Mouse (Mus musculus): Measurements from ENCODE around the gene Rab26.

The Rab26 gene

DNA sequence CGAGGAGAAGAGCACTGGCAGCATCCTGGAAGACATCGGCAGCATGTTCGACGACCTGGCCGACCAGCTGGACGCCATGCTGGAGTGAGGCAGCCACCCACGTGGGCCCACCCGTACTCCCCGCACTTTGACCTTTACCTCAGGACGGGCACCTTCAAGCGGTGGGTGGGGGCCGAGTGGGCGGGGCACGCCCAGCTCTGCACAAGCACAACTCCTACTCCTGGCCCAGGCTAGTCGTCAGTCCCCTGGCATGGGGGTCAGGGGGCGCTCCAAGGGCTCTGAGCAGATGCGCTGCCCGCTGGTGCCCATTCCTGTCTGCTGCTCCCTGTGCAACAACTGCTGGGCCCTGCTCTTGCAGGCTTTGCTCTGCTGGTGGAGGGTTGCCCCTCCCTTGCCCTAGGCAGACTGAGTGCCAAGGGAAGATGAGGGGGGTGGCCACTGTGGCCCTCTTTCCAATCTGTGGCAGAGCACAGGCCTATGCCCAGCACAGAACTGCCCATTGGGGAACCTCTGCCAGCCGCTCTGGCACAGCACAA lies 26.8 kb downstream of the Rab26 start:
- DNase-seq, result no peak

DNA sequence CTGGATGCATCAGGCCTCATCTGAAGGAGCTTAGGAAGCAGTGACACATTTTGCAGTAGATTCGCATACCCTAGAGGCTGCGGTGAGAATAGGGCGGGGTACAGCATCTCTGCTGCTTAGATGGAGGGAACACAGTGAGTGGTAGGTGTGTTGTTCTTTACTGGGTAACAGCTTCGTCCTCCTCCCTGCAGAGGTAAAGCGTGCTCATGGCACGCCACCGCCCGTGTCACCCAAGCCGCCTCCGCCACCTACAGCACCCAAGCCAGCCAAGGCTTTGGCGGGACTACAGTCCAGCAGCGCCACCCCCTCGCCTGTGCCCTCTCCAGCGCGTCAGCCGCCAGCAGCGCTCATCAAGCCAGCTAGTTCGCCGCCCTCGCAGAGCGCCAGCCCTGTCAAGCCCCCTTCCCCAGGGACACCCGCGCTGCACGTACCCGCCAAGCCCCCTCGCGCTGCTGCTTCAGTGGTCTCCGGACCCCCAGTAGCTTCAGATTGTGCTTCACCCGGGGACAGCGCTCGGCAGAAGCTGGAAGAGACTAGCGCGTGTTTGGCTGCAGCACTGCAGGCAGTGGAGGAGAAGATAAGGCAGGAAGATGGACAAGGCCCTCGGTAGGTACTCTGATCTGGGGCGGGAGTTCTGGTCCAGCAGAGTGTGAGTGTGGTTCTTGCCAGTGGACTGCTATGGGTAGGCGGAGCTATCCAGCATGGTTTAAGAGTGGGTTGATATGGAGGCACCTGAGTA lies 27.5 kb downstream of the Rab26 start:
- no peak for DNase-seq

DNA sequence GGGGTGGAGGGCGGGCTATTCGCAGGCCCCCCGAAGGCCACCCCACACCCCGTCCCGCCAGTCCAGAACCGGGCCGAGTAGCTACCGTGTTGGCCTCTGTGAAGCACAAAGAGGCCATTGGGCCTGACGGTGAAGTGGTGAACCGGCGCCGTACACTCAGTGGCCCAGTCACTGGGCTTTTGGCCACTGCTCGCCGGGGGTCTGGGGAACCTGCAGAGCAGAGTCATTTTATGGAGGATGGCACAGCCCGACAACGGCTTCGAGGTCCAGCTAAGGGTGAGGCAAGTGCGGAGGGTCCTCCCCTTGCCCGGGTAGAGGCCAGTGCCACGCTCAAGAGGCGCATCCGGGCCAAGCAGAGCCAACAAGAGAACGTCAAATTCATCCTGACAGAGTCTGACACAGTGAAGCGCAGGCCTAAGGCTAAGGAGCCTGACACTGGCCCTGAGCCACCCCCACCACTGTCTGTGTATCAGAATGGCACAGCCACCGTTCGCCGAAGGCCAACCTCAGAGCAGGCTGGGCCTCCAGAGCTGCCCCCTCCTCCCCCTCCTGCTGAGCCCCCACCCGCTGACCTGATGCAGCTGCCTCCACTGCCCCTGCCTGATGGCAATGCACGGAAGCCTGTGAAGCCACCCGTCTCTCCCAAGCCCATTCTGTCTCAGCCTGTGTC lies 28.6 kb downstream of the Rab26 start:
- no peak for DNase-seq

DNA sequence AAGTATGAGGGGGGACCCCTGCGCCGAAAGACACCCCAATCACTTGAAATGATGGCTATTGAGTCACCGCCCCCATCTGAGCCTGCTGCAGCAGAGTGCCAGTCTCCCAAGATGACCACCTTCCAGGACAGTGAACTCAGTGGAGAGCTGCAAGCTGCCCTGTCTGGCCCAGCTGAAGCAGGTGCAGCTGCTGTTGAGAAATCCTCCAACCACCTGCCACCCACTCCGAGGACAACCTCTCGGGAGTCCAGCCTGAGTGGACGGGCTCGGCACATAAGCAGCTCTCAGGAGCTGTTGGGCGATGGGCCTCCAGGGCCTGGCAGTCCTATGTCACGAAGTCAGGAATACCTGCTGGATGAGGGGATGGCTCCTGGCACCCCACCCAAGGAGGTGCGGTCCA lies 29.9 kb downstream of the Rab26 start:
- DNase-seq, result no peak

DNA sequence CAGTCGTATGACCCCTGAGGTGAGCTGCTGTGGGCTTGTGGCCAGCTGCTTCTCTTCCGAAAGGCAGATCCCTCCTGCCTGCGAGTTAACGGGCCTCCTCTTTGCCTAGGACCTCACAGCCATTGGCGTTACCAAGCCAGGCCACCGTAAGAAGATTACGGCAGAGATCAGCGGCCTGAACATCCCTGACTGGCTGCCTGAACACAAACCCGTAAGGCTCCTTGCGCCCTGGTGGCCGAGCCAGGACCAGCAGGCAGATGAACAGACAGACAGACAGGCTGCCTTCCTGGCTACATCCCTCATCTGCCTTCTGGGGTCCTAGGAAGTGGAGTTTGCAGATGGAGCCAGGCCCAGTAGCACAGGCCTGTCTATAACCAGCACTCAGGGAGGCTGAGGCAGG lies 31.8 kb downstream of the Rab26 start:
- no peak for DNase-seq

DNA sequence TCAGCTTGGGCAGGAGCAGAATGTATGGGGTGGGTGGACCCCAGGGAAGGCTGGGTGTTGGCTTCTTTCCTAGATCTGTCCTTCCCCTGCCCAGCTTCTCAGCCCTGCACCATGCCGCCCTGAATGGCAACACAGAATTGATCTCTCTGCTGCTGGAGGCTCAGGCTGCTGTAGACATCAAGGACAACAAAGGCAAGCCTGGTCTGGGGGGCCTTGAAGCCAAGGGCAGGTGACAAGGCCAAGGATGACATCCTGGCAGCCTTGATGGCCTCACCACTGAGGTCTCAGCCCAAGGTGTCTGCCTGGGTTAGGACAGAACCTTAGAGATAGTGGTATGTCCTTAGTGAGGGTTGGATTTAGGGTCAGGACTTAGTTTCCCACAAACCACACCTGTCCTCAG lies 38.0 kb downstream of the Rab26 start:
- no peak for DNase-seq

DNA sequence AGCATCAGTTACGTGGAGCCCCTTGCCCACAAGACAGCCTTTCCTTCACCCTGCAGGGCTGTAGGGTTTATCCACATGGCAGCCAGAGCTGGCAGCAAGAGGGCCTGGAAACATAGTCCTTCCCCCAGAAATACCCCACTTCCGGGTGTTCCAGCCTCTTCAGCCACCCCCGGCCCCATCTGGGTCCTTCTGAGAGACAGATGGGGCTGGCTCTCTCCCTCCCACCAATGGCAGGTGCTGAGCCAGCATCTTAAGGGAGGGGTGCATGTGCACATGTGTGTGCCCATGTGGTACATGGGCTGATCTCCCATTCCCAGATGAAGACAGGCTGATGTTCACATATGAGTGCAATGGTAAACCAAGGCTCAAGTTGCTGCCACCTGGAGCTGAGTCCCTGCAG lies 38.6 kb downstream of the Rab26 start:
- no peak for DNase-seq

DNA sequence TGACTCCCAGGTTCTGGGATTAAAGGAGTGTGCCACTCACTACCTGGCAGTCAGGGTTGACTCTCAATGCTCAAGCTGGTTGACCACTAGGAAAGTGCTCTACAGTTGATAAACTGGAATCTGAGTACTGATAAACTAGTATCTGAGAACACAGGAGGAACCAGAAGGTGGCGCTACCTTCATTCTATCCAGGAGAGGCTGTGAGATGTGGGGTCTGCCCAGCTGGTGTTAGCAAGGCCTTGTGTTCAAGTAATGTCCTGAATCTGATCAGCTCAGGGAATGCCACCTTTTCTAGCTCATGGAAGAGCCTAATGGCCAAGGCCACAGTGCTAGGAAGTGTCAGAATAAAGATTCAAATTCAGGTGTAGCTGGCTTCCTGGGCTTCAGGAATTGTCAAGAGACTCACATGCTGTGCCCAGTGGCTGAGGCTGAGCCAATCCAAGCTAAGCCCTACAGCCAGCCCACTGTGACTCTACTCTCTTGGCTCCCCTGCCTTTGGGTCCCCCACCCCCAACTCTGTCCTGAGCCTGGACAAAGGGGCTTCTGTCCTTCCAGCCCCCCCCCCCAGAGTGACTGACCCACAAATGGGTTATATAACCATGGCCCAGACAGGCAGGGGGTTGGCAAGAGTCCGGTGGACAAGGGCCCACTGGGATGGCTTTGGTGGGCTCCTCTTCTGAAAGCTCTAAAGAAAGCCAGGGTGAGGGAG lies 39.2 kb downstream of the Rab26 start:
- no peak for DNase-seq

DNA sequence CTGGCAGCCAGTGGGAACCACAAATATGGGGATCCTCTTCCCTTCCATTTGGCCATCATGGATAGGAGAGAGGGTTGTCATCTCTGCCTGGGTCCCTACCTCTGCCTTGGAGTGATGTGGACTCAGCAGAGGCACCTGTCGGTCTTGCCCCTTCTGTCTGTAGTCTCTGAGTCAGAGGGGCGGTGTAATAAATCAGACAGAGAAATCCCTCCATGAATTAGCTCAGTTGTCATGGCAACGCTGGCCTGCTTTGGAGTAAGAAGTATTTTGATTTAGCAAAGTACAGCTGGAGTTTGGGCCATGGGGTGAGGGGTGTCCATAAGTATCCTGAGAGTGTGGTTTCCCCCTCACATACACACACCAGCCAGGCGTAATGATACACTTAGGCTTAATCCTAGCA lies 43.6 kb downstream of the Rab26 start:
- no peak for DNase-seq

DNA sequence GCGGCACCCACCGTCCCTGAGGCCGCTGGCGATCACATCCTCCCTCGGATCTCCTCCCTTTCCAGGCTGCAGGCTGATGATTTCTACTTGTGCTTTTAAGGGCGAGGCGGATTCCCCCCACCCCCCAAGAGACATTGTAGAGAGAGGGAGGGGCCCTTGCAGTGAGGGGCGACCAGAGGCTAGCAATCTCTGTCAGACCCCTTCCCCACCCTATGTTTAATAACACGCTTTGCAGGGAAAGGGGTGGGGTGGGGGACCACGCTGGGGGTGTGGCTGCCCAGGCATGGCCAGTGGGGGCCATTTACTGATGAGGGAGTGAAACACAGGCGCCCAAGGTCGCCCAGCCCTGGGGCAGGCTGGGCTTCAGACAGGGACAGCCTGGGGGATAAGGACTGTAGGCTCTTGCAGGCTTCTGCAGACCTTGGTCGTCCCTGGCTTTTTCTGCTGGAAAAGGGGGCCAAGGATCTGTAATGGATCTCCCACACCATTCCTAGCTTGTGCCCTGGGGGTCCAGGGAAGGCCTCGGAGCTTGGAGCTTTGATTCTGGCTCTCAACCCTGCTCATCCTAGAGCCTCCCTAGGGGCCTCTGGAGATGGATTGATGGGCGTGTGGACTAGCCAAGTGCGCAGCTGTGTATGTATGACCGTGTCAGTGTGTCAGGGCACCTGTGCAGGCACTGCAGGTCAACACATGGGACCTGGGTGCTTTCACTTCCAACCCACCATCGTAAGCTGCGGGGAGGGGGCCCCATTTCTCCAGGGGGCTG lies 44.6 kb downstream of the Rab26 start:
- no peak for DNase-seq

DNA sequence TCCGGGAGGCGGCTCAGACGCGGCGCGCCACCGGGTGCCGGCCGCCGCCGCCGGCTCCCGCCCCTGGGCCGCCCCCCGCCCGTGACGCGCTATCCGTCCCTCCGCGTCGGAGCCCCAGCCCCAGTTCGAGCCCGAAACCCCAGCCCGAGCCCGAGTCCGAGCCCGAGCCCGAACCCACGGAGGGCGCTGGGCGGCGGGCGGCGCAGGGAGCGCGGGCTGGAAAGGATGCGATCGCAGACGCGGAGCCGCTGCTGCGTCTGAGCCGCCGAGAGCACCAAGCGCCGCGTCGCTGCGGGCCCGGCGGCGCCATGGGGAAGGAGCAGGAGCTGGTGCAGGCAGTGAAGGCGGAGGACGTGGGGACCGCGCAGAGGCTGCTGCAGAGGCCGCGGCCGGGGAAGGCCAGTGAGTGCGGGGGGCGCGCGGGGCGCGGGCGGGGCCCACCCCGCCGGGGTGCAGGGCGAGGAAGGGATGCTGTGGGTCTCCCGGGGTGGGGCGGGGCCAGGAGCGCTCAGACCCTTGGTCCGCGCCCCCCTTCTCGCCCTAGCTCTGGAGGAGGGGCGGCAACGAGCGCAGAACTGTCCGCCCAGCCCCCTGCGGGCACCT lies 45.2 kb downstream of the Rab26 start:
- no peak for DNase-seq

DNA sequence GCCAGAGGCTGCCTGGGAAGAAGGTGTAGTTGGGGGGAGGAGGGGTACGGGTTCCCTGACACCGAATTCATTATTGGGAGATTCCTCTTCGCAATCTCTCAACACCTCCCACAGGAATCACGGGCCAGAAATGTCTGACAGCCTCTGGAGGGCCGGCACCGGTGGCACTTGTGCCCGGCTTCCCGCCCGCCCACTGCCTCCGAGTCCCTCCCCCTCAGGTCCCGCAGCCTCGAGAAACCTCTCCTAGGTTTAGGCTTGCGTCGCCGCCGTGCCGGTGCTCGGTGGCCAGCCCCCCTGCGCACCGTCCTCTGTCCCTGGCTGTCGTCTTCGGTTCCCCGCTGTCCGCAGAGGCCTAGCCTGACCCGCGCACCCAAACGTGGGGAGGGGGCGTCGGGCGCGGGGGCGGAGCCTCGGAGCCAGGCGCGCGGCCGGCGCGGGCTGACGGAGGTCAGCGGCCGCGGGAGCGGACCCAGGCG lies 45.8 kb downstream of the Rab26 start, which contains the start of gene Caskin1:
TSS of gene Caskin1 (plus strand) at position 416 of the 476 bp plus-strand sequence.
- peak; percentile 79 for DNase-seq

DNA sequence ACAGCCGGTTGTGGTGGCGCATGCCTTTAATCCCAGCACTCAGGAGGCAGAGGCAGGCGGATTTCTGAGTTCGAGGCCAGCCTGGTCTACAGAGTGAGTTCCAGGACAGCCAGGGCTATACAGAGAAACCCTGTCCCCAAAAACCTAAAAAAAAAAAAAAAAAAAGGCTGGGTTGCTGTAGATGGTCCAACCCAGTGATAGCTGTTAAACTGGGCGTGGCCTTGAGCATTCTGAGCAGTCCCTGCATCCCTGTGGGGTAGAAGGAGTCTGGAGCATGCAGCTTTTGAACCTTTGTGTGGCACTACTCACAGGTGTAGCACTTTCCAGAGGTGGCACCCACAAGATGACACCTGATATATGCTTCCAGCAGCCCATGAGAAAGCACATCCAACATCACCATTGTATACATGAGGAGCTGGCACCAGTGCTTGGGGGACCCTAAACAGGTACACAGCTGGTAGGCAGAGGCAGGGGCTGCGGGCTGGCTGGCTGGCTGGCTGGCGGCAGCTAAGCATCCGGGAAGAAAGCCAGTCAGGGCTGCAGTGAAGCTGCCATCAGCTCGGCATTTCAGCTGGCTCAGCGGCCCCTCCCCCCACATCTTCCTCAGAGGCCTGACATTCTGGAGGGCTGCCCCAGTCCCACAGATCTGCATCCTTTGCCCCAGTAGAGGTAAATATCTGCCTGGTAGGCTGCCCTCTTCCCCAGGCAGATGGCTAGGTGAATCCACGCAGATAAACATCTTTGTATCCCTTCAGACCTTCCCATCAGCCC lies 48.7 kb downstream of the Rab26 start:
- DNase-seq, result no peak

DNA sequence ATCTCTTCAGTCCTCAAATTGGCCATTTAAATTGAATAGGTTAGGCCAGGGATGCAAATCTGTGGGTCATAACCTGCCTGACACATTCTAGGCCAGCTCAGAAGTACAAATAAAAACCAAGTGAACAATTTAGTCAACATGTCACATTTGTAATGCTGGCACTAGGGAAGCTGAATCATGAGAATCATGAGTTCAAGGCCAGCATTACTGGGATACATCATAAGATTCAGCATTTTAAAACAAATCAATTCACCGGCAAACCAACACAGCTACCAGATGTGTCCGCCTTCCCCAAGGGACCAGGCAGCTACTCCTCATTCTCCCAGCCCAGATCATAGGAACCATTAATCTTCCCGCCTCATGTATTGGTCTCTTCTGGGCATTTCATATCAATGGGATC lies 50.5 kb downstream of the Rab26 start:
- DNase-seq, result no peak

DNA sequence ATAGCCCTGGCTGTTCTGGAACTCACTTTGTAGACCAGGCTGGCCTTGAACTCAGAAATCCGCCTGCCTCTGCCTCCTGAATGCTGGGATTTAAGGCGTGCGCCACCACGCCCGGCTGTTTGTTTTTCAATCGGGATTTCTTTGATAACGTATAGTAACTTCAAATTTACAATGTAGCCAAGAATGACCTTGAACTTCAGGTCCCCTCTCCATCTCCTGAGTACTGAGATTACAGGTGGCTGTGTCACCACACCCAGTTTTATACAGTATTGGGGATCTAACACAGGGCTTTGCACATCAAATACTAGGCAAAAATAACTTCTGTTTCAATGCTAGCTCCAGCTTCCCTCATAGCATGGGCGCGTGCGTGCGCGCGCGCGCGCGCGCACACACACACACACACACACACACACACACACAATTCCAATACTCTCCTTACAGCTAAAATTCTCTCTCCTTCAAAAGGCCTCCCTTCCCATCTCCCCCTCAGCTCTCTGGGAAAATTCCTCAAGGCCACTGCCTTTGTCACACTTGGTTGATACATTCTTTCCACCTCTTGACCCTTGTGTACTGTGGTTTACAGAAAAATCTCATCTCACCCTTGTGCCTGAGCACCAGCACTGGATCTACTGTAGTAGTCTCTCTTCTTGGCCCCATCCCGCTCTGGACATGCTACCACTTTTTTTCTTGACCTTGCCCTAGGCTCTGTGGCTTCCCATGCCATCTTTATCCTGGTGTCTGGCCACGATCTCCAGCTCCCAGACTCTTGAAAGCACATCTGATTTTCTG lies 52.8 kb downstream of the Rab26 start:
- DNase-seq, result no peak

DNA sequence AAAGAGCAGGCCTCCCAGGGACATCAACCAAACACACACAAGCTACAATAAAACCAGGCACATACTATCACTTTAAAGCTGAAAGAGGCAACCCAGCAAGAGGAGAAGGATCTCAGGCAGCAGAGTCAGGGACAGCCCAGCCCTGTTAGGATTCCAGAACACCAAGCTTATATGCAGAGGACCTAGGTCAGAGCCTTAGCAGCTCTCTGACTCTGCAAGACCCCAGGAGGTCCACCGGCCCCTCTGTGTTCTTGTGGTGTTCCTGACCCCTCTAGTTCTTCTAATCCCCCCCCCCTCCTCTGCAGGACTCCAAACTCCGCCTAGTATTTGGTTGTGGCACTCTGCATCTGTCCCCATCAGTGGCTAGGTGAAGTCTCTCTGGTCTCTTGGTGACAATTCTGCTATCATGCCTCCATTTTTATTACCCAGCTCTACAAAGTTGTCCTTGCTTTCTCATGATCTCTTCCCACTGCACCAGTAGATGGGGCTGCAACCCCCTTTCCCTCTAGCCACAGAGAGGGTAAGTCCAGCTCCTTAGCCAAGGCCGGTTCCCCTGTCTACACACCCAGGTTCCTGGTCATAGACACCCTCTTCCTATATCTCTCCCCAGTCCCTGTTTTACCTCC lies 53.7 kb downstream of the Rab26 start:
- no peak for DNase-seq

DNA sequence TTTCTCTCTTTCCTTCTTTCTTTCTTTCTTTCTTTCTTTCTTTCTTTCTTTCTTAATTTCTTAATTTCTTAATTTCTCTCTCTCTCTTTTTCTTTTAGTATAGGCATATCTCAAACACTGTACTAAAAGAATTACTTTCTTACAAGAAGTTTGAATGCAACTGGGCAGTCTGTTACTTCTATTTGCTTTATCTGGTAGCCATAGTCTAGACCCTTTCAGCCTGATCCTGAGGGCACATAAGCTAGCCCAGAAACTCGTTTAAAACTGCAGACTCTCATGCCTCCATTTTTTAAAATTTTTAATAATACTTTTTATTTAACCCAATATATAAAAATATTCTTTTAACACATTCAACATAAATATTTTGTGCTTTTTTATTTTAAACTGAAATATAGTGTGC lies 54.6 kb downstream of the Rab26 start:
- DNase-seq, result no peak

DNA sequence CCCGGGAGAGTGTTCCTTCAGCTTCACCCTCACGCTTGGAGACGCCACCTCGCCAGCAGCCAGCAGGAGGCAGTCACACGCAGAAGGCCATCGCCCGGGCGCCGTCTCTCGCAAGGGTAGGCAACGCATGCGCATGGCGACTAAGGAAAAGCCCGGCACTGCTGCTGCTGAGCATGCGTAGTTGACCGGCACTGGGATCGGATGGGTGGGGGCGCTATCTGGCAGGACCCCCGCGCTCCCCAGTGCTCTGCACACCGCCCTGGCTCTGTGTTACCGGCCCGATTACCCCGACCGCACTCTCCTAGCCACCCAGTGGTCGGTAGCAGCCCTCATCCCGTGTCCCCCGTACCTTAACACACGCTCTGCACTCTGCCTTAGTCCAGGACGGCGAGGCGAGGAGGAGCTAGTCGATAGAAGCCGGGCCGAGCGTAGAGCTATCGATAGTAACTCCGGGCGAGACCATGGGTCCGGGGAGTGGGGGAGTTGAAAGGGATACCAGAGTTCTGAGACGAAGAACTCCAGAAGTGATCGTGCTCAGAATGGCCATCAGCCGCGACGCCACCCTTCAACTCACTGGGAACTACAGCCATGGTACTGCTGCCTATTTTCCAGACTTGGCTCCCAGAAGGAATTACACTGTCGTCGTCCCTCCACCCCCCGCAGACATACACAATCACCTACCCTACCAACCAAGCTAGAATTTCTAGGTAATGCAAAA lies 55.2 kb downstream of the Rab26 start, which contains the start of gene Mlst8:
TSS of gene Mlst8 (minus strand) at position 416 of the 718 bp plus-strand sequence.
- DNase-seq, result peak; percentile 98

DNA sequence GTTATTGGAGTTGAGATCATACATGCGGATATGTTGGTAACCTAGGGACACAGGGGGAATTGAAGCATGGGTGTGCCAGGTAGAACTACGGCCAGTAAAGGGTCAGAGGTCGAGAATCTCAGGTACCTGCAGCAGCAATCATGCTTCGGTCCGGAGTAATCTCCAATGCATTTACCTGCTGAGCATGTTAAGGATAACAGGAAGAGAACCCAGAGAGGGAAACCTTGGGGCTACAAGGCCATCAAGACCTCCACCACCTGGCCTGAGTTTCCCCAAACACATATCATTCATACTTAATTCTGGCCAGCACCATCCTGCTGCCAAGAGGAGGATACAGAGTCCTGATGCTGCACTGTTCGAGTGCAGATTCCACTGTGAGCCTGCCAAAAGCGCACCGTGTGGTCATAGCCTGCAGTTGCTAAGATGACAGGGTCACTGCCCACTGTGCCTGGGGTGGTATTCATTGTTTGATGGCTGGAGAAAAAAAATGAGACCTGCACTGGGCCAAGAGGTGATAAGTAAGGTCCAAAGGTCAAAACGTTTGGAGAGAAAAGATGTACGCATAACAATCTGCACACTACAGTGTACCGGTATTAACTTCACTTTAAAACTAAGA lies 55.9 kb downstream of the Rab26 start:
- peak; percentile 74 for DNase-seq

Data from cerebellum, adult 9-10 months (tissue).